Mouse (Mus musculus): ENCODE data around the gene Tnf.

DNA sequence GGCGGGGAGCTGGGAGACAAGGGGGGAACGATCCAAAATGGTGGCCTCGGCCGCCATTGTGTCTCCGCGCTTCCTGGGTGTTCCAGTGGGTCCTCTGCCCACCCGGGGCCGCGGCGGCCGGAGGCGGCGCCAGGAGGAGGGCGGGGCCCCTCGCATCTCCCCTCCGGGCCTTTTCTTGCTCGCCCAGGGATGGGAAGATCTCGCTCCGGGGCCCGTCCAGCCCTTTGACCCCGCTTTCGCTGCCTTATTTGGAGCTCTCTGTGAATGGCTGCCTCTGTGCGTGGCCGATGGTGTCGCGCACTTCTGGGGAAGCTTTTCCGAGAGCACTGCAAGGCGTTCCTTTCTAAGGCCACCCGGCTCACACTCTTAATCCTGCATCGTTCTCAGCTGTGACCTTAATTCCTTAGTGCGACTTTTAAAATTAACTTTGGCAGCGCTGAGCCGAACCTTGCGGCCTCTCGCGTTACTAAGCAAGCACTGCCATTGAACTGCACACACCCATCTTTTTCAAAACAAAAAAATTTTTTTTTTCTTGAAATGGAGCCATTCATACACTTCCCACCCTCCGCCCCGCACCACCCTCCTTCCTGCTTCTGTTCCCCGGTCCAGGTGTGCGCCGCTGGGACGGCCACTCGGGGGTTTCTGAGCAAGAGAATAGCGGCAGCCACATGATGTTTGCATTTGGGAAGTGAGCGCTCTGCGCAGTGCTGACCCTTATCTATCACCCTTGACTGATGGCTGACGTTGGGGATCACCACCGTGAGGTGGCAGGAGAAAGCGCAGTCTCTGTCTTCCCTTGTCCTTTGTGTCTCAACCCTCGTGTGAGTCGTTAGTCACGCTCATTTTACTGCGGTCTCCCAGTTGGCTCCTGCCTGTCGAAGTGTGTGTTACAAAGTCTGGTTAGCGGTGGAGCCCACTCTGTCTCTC, 40.5 kb upstream of the Tnf start:
- TF ChIP-seq CTCF (IDR thresholded peaks at IDR 0.05; ENCODE audit: control insufficient read depth, insufficient read depth, low read length) (0 out of 2 replicates have a peak, but pooled peaks have one; percentile 29), POLR2A (IDR thresholded peaks at IDR 0.05; ENCODE audit: borderline replicate concordance, control insufficient read depth, low read depth, low read length) (peak; percentile 52; the same call in 1 of the 2 replicates)
